Mouse (Mus musculus): Measurements from ENCODE around the gene Adh4. TPM values are rescaled to one million over a fixed set of nuclear protein-coding genes. Genes with fewer than 3 reads are reported as not detected.
"Not testable (repeated sequence)": the region's sequence is repeated elsewhere in the genome, so short reads cannot be mapped to it uniquely, and the experiment has no call there.

Adh4 gene
- polyA plus RNA-seq (2011; ENCODE audit: insufficient read depth, insufficient read length, low read depth, missing spikeins) = not detected in 2 replicates

DNA sequence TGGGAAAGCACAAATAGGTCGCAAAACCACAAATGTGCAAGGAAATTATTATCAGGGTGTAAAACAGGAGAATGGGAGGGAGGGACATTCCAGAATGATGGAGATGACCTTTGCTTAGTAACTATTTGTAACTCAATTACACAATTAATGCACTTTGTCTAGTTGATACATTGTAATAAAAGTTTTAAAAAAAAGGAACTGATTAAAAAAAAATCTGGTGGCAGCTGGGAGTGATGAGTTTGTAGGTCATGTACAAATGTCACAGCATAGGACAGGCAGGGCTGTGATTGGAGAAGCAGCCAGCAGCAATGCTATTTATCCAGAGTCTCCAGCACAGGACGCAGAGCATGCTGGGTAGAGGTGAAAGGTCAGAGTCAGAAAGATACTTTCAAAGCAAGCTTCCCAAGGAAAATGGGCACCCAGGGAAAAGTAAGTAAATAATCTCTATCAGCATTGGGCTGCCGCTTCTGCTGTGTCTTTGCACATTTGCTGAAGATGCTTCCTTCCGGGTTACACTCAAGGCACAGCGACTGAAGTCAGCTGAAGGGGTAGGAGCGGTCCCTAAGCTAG, at the start of gene Adh4:
Gene Adh4, plus strand, starts transcription at position 346 of the 570 bp plus-strand sequence.
- Histone ChIP-seq H3K9me3 (replicated peaks; ENCODE audit: control insufficient read depth, insufficient read depth, low read length, poor library complexity, severe bottlenecking) (no peaks in the 10 kb centered on the region), H3K4me3 (ENCODE audit: low read depth, low read length) (no peak within 1 kb of the TSS), H3K9ac (ENCODE audit: low read depth, poor library complexity, severe bottlenecking) (no peak within 1 kb of the TSS), H3K36me3 (ENCODE audit: control insufficient read depth, insufficient read depth, low read length, poor library complexity, severe bottlenecking) (no peaks in the 10 kb centered on the region), H3K4me1 (ENCODE audit: control insufficient read depth, insufficient read depth, low read length) (no peaks in the 10 kb centered on the region), H3K27ac (ENCODE audit: insufficient read depth, low read length) (no peak within 1 kb of the TSS), H3K27me3 (ENCODE audit: control insufficient read depth, insufficient read depth, low read length, poor library complexity, severe bottlenecking) (no peaks in the 10 kb centered on the region)
- no peak for TF ChIP-seq CTCF (IDR thresholded peaks at IDR 0.05; ENCODE audit: low read depth, low read length)
- no peak for TF ChIP-seq POLR2A (IDR thresholded peaks at IDR 0.05; ENCODE audit: insufficient read depth, low read length)
- TF ChIP-seq EP300 (IDR thresholded peaks at IDR 0.05; ENCODE audit: insufficient read depth, low read depth, low read length) = no peak

DNA sequence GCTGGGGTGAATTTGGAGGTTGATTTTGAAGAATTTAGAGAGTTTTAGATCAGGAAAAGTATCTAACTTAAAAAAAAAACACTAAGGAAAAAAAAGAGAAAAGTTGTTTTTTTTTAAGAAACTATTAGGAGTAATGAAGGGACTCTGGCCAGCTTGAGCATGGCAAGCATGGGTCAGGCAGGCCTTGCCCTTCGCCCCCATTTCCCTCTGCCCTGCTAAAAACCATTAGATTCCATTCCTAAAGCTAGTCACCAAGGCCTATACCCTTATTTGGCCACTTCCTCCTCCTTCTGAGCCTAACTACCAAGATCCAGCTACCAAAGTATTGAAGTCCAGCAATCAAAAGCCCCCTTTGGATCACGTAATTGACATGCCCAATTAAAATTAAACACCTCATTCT, 49.1 kb upstream of the Adh4 start:
- TF ChIP-seq EP300 (IDR thresholded peaks at IDR 0.05; ENCODE audit: insufficient read depth, low read depth, low read length) (no peak), POLR2A (IDR thresholded peaks at IDR 0.05; ENCODE audit: insufficient read depth, low read length) (no peak), CTCF (IDR thresholded peaks at IDR 0.05; ENCODE audit: low read depth, low read length) (no peak)
- no peaks in the 10 kb centered on the region for H3K4me1 ChIP-seq (ENCODE audit: control insufficient read depth, insufficient read depth, low read length)
- H3K9me3 ChIP-seq (replicated peaks; ENCODE audit: control insufficient read depth, insufficient read depth, low read length, poor library complexity, severe bottlenecking) = no peaks in the 10 kb centered on the region
- H3K27me3 ChIP-seq (ENCODE audit: control insufficient read depth, insufficient read depth, low read length, poor library complexity, severe bottlenecking) = no peaks in the 10 kb centered on the region
- no peak overlapping the region for H3K9ac ChIP-seq (ENCODE audit: low read depth, poor library complexity, severe bottlenecking)
- no peak overlapping the region for H3K27ac ChIP-seq (ENCODE audit: insufficient read depth, low read length)
- H3K36me3 ChIP-seq (ENCODE audit: control insufficient read depth, insufficient read depth, low read length, poor library complexity, severe bottlenecking) = no peaks in the 10 kb centered on the region
- H3K4me3 ChIP-seq (ENCODE audit: low read depth, low read length) = no peak overlapping the region

DNA sequence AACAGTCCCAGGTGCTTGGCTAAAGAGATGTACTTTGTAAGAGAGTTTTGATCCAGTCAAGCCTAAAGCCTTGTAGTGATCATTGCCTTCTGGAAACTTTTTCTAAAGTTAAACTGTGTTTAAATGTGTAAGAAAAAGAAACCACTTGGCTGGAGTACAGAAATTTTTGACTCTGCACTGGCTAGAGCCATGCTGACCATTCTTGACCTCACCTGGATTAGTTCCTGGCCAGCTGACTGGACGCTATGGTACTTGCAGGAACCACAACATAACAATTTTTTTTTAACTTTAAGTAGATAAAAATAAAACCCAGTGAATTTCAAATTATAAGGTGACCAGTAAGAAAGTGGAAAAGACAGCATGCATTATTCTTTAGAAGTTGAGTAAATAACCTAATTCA, 45.7 kb upstream of the Adh4 start:
- TF ChIP-seq POLR2A (IDR thresholded peaks at IDR 0.05; ENCODE audit: insufficient read depth, low read length) (no peak), EP300 (IDR thresholded peaks at IDR 0.05; ENCODE audit: insufficient read depth, low read depth, low read length) (no peak), CTCF (IDR thresholded peaks at IDR 0.05; ENCODE audit: low read depth, low read length) (no peak)
- H3K27ac ChIP-seq (ENCODE audit: insufficient read depth, low read length) = no peak overlapping the region
- H3K4me1 ChIP-seq (ENCODE audit: control insufficient read depth, insufficient read depth, low read length) = no peaks in the 10 kb centered on the region
- no peaks in the 10 kb centered on the region for H3K36me3 ChIP-seq (ENCODE audit: control insufficient read depth, insufficient read depth, low read length, poor library complexity, severe bottlenecking)
- no peaks in the 10 kb centered on the region for H3K27me3 ChIP-seq (ENCODE audit: control insufficient read depth, insufficient read depth, low read length, poor library complexity, severe bottlenecking)
- H3K9me3 ChIP-seq (replicated peaks; ENCODE audit: control insufficient read depth, insufficient read depth, low read length, poor library complexity, severe bottlenecking) = no peaks in the 10 kb centered on the region
- H3K4me3 ChIP-seq (ENCODE audit: low read depth, low read length) = no peak overlapping the region
- no peak overlapping the region for H3K9ac ChIP-seq (ENCODE audit: low read depth, poor library complexity, severe bottlenecking)

DNA sequence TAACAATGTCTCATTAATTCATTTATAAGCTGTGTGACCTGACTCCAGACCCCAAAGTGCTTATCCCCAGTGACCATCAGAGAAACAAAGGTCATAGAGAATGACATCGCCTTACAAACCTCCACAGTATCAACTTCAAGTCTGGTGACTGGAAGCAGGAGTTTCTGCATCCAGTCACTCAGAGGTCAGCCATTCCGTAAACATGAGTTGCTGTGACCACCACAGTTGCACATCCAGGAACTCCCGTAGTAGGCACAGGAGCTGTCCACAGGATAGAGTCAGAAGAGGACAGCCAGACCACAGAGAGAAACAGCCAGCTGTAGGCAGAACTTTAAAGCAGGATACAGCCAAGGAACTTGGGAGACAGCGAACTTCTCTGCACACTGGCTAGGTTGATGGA, 45.0 kb upstream of the Adh4 start:
- H3K9ac ChIP-seq (ENCODE audit: low read depth, poor library complexity, severe bottlenecking); H3K9me3 ChIP-seq (replicated peaks; ENCODE audit: control insufficient read depth, insufficient read depth, low read length, poor library complexity, severe bottlenecking); H3K27ac ChIP-seq (ENCODE audit: insufficient read depth, low read length); H3K27me3 ChIP-seq (ENCODE audit: control insufficient read depth, insufficient read depth, low read length, poor library complexity, severe bottlenecking); H3K36me3 ChIP-seq (ENCODE audit: control insufficient read depth, insufficient read depth, low read length, poor library complexity, severe bottlenecking); H3K4me3 ChIP-seq (ENCODE audit: low read depth, low read length); H3K4me1 ChIP-seq (ENCODE audit: control insufficient read depth, insufficient read depth, low read length): not testable (repeated sequence)

DNA sequence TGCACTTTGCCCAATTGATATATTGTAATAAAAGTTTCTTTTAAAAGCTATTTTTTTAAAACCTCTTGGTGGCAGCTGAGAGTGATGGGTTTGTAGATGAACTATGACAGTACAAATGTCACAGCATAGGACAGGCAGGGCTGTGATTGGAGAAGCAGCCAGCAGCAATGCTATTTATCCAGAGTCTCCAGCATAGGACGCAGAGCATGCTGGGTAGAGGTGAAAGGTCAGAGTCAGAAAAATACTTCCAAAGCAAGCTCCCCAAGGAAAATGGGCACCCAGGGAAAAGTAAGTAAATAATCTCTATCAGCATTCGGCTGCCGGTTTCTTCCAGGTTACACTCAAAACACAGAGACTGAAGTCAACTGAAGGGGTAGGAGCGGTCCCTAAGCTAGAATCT, 41.3 kb upstream of the Adh4 start:
- Histone ChIP-seq H3K9ac (ENCODE audit: low read depth, poor library complexity, severe bottlenecking) (no peak overlapping the region), H3K4me1 (ENCODE audit: control insufficient read depth, insufficient read depth, low read length) (no peaks in the 10 kb centered on the region), H3K27ac (ENCODE audit: insufficient read depth, low read length) (no peak overlapping the region), H3K27me3 (ENCODE audit: control insufficient read depth, insufficient read depth, low read length, poor library complexity, severe bottlenecking) (no peaks in the 10 kb centered on the region), H3K9me3 (replicated peaks; ENCODE audit: control insufficient read depth, insufficient read depth, low read length, poor library complexity, severe bottlenecking) (no peaks in the 10 kb centered on the region), H3K4me3 (ENCODE audit: low read depth, low read length) (no peak overlapping the region), H3K36me3 (ENCODE audit: control insufficient read depth, insufficient read depth, low read length, poor library complexity, severe bottlenecking) (no peaks in the 10 kb centered on the region)
- TF ChIP-seq POLR2A (IDR thresholded peaks at IDR 0.05; ENCODE audit: insufficient read depth, low read length) (no peak), CTCF (IDR thresholded peaks at IDR 0.05; ENCODE audit: low read depth, low read length) (no peak), EP300 (IDR thresholded peaks at IDR 0.05; ENCODE audit: insufficient read depth, low read depth, low read length) (no peak)

DNA sequence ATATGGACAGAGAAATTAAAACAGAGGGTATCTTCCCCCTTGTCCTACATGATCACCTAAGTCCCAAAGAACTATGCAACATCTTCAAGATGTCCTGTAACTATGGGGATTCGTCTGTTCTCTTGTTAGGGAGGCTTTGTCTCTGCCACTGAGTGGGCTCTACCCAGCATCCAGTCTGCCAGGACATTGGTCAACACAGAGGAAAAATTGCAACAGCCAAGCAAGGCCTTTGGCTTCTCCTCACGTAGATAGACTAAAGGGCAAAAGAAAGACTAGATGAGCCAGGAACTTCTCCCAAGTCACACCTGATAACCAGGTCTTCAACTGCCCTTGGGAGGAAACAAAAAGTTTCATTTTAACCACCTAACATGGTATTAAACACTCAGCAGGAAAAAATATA, 40.1 kb upstream of the Adh4 start:
- Histone ChIP-seq H3K27ac (ENCODE audit: insufficient read depth, low read length) (no peak overlapping the region), H3K9ac (ENCODE audit: low read depth, poor library complexity, severe bottlenecking) (no peak overlapping the region), H3K4me1 (ENCODE audit: control insufficient read depth, insufficient read depth, low read length) (no peaks in the 10 kb centered on the region), H3K4me3 (ENCODE audit: low read depth, low read length) (no peak overlapping the region), H3K27me3 (ENCODE audit: control insufficient read depth, insufficient read depth, low read length, poor library complexity, severe bottlenecking) (no peaks in the 10 kb centered on the region), H3K9me3 (replicated peaks; ENCODE audit: control insufficient read depth, insufficient read depth, low read length, poor library complexity, severe bottlenecking) (no peaks in the 10 kb centered on the region), H3K36me3 (ENCODE audit: control insufficient read depth, insufficient read depth, low read length, poor library complexity, severe bottlenecking) (no peaks in the 10 kb centered on the region)
- TF ChIP-seq CTCF (IDR thresholded peaks at IDR 0.05; ENCODE audit: low read depth, low read length) (no peak), EP300 (IDR thresholded peaks at IDR 0.05; ENCODE audit: insufficient read depth, low read depth, low read length) (no peak), POLR2A (IDR thresholded peaks at IDR 0.05; ENCODE audit: insufficient read depth, low read length) (no peak)
